Mouse (Mus musculus) C2C12 (cell line): ENCODE measurements around the gene Igsf21.

Experiments used
- CEBPB ChIP-seq: IDR thresholded peaks from one replicate; pipeline ENCODE4 v1.6.1; 2011; ENCODE audit warnings: low read depth, mild to moderate bottlenecking, control low read depth, moderate library complexity
- CTCF ChIP-seq: IDR thresholded peaks from one replicate; pipeline ENCODE4 v1.5.1; 2011; ENCODE audit not compliant: control insufficient read depth, insufficient read depth, insufficient read length
- FOSL1 ChIP-seq: IDR thresholded peaks from one replicate; pipeline ENCODE4 v1.8.0; 2011; ENCODE audit warnings: mild to moderate bottlenecking, low read length; ENCODE audit not compliant: poor library complexity, insufficient read depth, severe bottlenecking
- MAX ChIP-seq: IDR thresholded peaks from one replicate; pipeline ENCODE4 v1.6.1; 2011; ENCODE audit warnings: mild to moderate bottlenecking, control low read depth
- MYOD1 ChIP-seq: IDR thresholded peaks from one replicate; pipeline ENCODE4 v1.6.1; 2011; ENCODE audit warnings: low read depth; ENCODE audit not compliant: control insufficient read depth, insufficient read length
- MYOG ChIP-seq: IDR thresholded peaks from one replicate; pipeline ENCODE4 v1.6.1; 2011; ENCODE audit not compliant: control insufficient read depth, insufficient read length; ENCODE audit errors: extremely low read depth
- USF1 ChIP-seq: IDR thresholded peaks from one replicate; pipeline ENCODE4 v1.6.1; 2011; ENCODE audit warnings: low read depth, mild to moderate bottlenecking, control low read depth, moderate library complexity

GRCm38 (mm10) chr4:140188626-140189025, 58.0 kb downstream of the Igsf21 start:
- no peak for TF ChIP-seq CTCF
- no peak for TF ChIP-seq USF1
- no peak for TF ChIP-seq MAX
- TF ChIP-seq MYOG: no peak
- TF ChIP-seq FOSL1: no peak
- TF ChIP-seq MYOD1: no peak
- TF ChIP-seq CEBPB: no peak
